In genomic region chr2:168056666-168056933, GRCm38 (mm10) we compare ENCODE assay signal across 15 mouse cellular contexts. TPM values are rescaled to one million over a fixed set of nuclear protein-coding genes. Genes with fewer than 3 reads are reported as not detected.
DNase-seq lines count a peak whose midpoint lies in the region; ATAC-seq and TF ChIP-seq lines count a peak whose summit lies in the region.
"Had no signal": no experiment of that assay in that cellular context is flagged by ENCODE, and none has a peak within 500 bp of the region (broad histone marks: within the 10 kb centered on the region; RNA-seq: fewer than 3 reads in every experiment).

No protein-coding gene starts in this region.

- no peaks in the 10 kb centered on the region for H3K27me3 ChIP-seq in heart, embryonic 14.5 days (ENCODE audit: control insufficient read depth, insufficient read depth, low read length)
- peaks cover 3% of the 10 kb centered on the region; the same call in 1 of the 2 replicates for H3K27me3 ChIP-seq in lung, embryonic 15.5 days
- H3K27me3 ChIP-seq in embryonic facial prominence, embryonic 15.5 days = no peaks in the 10 kb centered on the region
- H3K27me3 ChIP-seq in limb, embryonic 14.5 days (ENCODE audit: control insufficient read depth, insufficient read depth, low read length) = no peaks in the 10 kb centered on the region

- H3K27ac ChIP-seq in heart, embryonic 14.5 days (replicated peaks in 1 of 2; ENCODE audit: control insufficient read depth in 1 of 2, insufficient read depth in 1 of 2, low read depth in 2 of 2, low read length in 2 of 2) = peak overlapping the region; percentile 37 to 75; a peak in 3 of 4 replicates
- H3K27ac ChIP-seq in lung, embryonic 15.5 days = peak overlapping the region; percentile 10; the same call in 1 of the 2 replicates
- peak overlapping the region; percentile 85 for H3K27ac ChIP-seq in embryonic facial prominence, embryonic 15.5 days (replicated peaks)
- peak overlapping the region; percentile 53 for H3K27ac ChIP-seq in limb, embryonic 14.5 days (replicated peaks; ENCODE audit: low read depth, low read length)
- H3K27ac ChIP-seq: neural tube, embryonic 13.5 days had no signal

- no peak for ATAC-seq in heart, embryonic 14.5 days (ENCODE audit: insufficient number of reproducible peaks, insufficient read depth, low FRiP score, low read depth)
- no peak; the same call in 1 of the 2 replicates for ATAC-seq in lung, embryonic 15.5 days (ENCODE audit: borderline replicate concordance, extremely low read depth, low FRiP score, low TSS enrichment)
- ATAC-seq in embryonic facial prominence, embryonic 15.5 days (ENCODE audit: insufficient number of reproducible peaks, low FRiP score, low TSS enrichment, low read depth) = peak; percentile 42; the same call in 1 of the 2 replicates
- ATAC-seq in limb, embryonic 14.5 days (ENCODE audit: low FRiP score, low read depth) = peak; percentile 61; the same call in 1 of the 2 replicates
- ATAC-seq: forebrain, embryonic 16.5 days; liver, postnatal 0 days had no signal

- H3K9ac ChIP-seq in heart, embryonic 14.5 days (ENCODE audit: low read length) = no peak overlapping the region
- no peak overlapping the region for H3K9ac ChIP-seq in lung, embryonic 15.5 days
- H3K9ac ChIP-seq in embryonic facial prominence, embryonic 15.5 days = no peak overlapping the region
- H3K9ac ChIP-seq in limb, embryonic 14.5 days (ENCODE audit: low read depth, low read length, severe bottlenecking) = no peak overlapping the region
- H3K9ac ChIP-seq: liver, postnatal 0 days; neural tube, embryonic 13.5 days had no signal

- WGBS in heart, embryonic 14.5 days = 22% methylated on average over 8 of the region's 8 CpGs
- WGBS in lung, embryonic 15.5 days = 17% methylated on average over 8 of the region's 8 CpGs
- WGBS in lung, adult 2 months = 54% methylated on average over 8 of the region's 8 CpGs
- WGBS in embryonic facial prominence, embryonic 15.5 days = 18% methylated on average over 8 of the region's 8 CpGs
- 17% methylated on average over 8 of the region's 8 CpGs for WGBS in limb, embryonic 14.5 days

- H3K36me3 ChIP-seq in heart, embryonic 14.5 days (ENCODE audit: control insufficient read depth, insufficient read depth, low read length) = no peaks in the 10 kb centered on the region
- no peaks in the 10 kb centered on the region for H3K36me3 ChIP-seq in lung, embryonic 15.5 days
- no peaks in the 10 kb centered on the region for H3K36me3 ChIP-seq in embryonic facial prominence, embryonic 15.5 days
- H3K36me3 ChIP-seq in limb, embryonic 14.5 days (ENCODE audit: control insufficient read depth, insufficient read depth, low read length) = no peaks in the 10 kb centered on the region
- H3K36me3 ChIP-seq: neural tube, embryonic 13.5 days had no signal

- TF ChIP-seq CTCF in lung, adult 2 months (IDR thresholded peaks at IDR 0.05; ENCODE audit: insufficient read depth, low read length) = no peak

- H3K4me2 ChIP-seq in heart, embryonic 14.5 days (ENCODE audit: low read length) = peak overlapping the region; percentile 31
- 0 out of 2 replicates have a peak overlapping the region, but pooled peaks have one; percentile 8 for H3K4me2 ChIP-seq in lung, embryonic 15.5 days
- H3K4me2 ChIP-seq in embryonic facial prominence, embryonic 15.5 days (replicated peaks) = peak overlapping the region; percentile 23; the same call in 1 of the 2 replicates
- 0 out of 2 replicates have a peak overlapping the region, but pooled peaks have one; percentile 17 for H3K4me2 ChIP-seq in limb, embryonic 14.5 days (replicated peaks; ENCODE audit: low read depth, low read length, severe bottlenecking)
- H3K4me2 ChIP-seq: neural tube, embryonic 13.5 days had no signal

- H3K4me1 ChIP-seq in heart, embryonic 14.5 days (ENCODE audit: control insufficient read depth in 2 of 2, insufficient read depth in 2 of 2, low read length in 2 of 2) = peaks cover 13 to 27% of the 10 kb centered on the region in 2 experiments
- H3K4me1 ChIP-seq in lung, embryonic 15.5 days = peaks cover 21% of the 10 kb centered on the region
- no peaks in the 10 kb centered on the region for H3K4me1 ChIP-seq in lung, adult 2 months (ENCODE audit: control insufficient read depth, insufficient read depth, low read length)
- H3K4me1 ChIP-seq in embryonic facial prominence, embryonic 15.5 days = peaks cover 30% of the 10 kb centered on the region
- H3K4me1 ChIP-seq in limb, embryonic 14.5 days (ENCODE audit: control insufficient read depth, insufficient read depth, low read length) = peaks cover 16% of the 10 kb centered on the region
- H3K4me1 ChIP-seq: neural tube, embryonic 13.5 days had no signal

- DNase-seq in heart, adult 11 months = no peak
- no peak for DNase-seq in lung, adult 2 months
- peak; percentile 52 for DNase-seq in limb, embryonic 14.5 days (ENCODE audit: low spot score)
- DNase-seq in cerebellum, adult 18-20 months = no peak
- DNase-seq: cerebellum, postnatal 25 days; kidney, adult 11 months; layer of hippocampus, postnatal 36 days; liver, postnatal 0 days; thymus, adult 2 months had no signal

- H3K4me3 ChIP-seq in heart, embryonic 14.5 days (ENCODE audit: control insufficient read depth in 1 of 2, insufficient read depth in 1 of 2, low read depth in 1 of 2, low read length in 2 of 2) = no peak overlapping the region
- no peak overlapping the region for H3K4me3 ChIP-seq in lung, embryonic 15.5 days
- H3K4me3 ChIP-seq in lung, adult 2 months (replicated peaks; ENCODE audit: extremely low read depth, low read depth, low read length) = no peak overlapping the region
- no peak overlapping the region for H3K4me3 ChIP-seq in embryonic facial prominence, embryonic 15.5 days (replicated peaks)
- H3K4me3 ChIP-seq in limb, embryonic 14.5 days (replicated peaks; ENCODE audit: low read length) = no peak overlapping the region
- H3K4me3 ChIP-seq: megakaryocyte, embryonic 14.5 days; neural tube, embryonic 13.5 days had no signal

- no peak for TF ChIP-seq POLR2A in lung, adult 2 months (IDR thresholded peaks at IDR 0.05; ENCODE audit: borderline replicate concordance, extremely low read depth, low read depth, low read length)
- no peak for TF ChIP-seq POLR2A in limb, embryonic 14.5 days (IDR thresholded peaks at IDR 0.05; ENCODE audit: borderline replicate concordance, extremely low read depth, insufficient read depth, insufficient read length)

- H3K9me3 ChIP-seq in heart, embryonic 14.5 days (ENCODE audit: control insufficient read depth, low read length) = 0 out of 2 replicates have a peak, but pooled peaks cover 2% of the 10 kb centered on the region
- no peaks in the 10 kb centered on the region for H3K9me3 ChIP-seq in lung, embryonic 15.5 days
- no peaks in the 10 kb centered on the region for H3K9me3 ChIP-seq in embryonic facial prominence, embryonic 15.5 days (replicated peaks)
- H3K9me3 ChIP-seq in limb, embryonic 14.5 days (ENCODE audit: control insufficient read depth, low read length) = no peaks in the 10 kb centered on the region
- H3K9me3 ChIP-seq: neural tube, embryonic 13.5 days had no signal

RNA-seq across cellular contexts. Expression of gene Pard6b, which starts 24.2 kb away (rescaled TPM):
- polyA plus RNA-seq in heart, embryonic 14.5 days (2014; fragmentation: Nextera tagmentation; extraction: Ambion mirVana) = 7.7 and 8.5 TPM in 2 replicates
- 10.8 and 12.8 TPM in 2 replicates for polyA plus RNA-seq in lung, embryonic 15.5 days (2015; fragmentation: Nextera tagmentation; extraction: Ambion mirVana)
- polyA plus RNA-seq in lung, adult 2 months (2012; rRNA removed) = 51.6 and 60.1 TPM in 2 replicates
- 3.6 and 4.1 TPM in 2 replicates for polyA plus RNA-seq in embryonic facial prominence, embryonic 15.5 days (2015; fragmentation: Nextera tagmentation; extraction: Ambion mirVana)
- 3.7 and 4.0 TPM in 2 replicates for polyA plus RNA-seq in limb, embryonic 14.5 days (2012; rRNA removed)
- 4.0 and 4.1 TPM in 2 replicates for polyA plus RNA-seq in limb, embryonic 14.5 days (2014; fragmentation: Nextera tagmentation; extraction: Ambion mirVana)

RNA-seq across cellular contexts. Expression of gene Ripor3, which starts 46.2 kb away (rescaled TPM):
- polyA plus RNA-seq in heart, embryonic 14.5 days (2014; fragmentation: Nextera tagmentation; extraction: Ambion mirVana) = 0.81 and 1.00 TPM in 2 replicates
- 2.3 TPM in 2 replicates for polyA plus RNA-seq in lung, embryonic 15.5 days (2015; fragmentation: Nextera tagmentation; extraction: Ambion mirVana)
- 2.3 and 5.3 TPM in 2 replicates for polyA plus RNA-seq in lung, adult 2 months (2012; rRNA removed)
- 8.3 and 8.4 TPM in 2 replicates for polyA plus RNA-seq in embryonic facial prominence, embryonic 15.5 days (2015; fragmentation: Nextera tagmentation; extraction: Ambion mirVana)
- 21.0 and 24.8 TPM in 2 replicates for polyA plus RNA-seq in limb, embryonic 14.5 days (2012; rRNA removed)
- 5.3 TPM in 2 replicates for polyA plus RNA-seq in limb, embryonic 14.5 days (2014; fragmentation: Nextera tagmentation; extraction: Ambion mirVana)

Comparison
In these comparisons a context has a peak if more than half of its experiments do, and no peak if none do; other contexts are left out.
1. ATAC-seq: peak in embryonic facial prominence, embryonic 15.5 days (single experiment) and limb, embryonic 14.5 days (single experiment); none in heart, embryonic 14.5 days (single experiment) and lung, embryonic 15.5 days (single experiment).
2. H3K27ac ChIP-seq: peak in every context shown above with its lines; median percentile 85 in embryonic facial prominence, embryonic 15.5 days; 56 in heart, embryonic 14.5 days; 53 in limb, embryonic 14.5 days; 10 in lung, embryonic 15.5 days.
3. Peak in every context shown above with its lines, with median percentiles within 50 percentile points of each other: H3K4me2 ChIP-seq.